Mouse (Mus musculus) naive thymus-derived CD4-positive, alpha-beta T cell, adult 2 months (primary cell): ENCODE results near the gene 1700034J05Rik.

Experiments used
- DNase-seq: peaks from one replicate; pipeline ENCODE4 v3.0.0-alpha.2; 2011; ENCODE audit warnings: low read depth

Gene 1700034J05Rik

GRCm38 (mm10) chr6:146954258-146954657 lies at the start of gene 1700034J05Rik:
1700034J05Rik (minus strand) TSS chr6:146954422.
- no peak for DNase-seq

- DNase-seq: no peak
Measured at GRCm38 (mm10) chr6:146999755-147000154, 45.5 kb upstream of the 1700034J05Rik start.

DNA sequence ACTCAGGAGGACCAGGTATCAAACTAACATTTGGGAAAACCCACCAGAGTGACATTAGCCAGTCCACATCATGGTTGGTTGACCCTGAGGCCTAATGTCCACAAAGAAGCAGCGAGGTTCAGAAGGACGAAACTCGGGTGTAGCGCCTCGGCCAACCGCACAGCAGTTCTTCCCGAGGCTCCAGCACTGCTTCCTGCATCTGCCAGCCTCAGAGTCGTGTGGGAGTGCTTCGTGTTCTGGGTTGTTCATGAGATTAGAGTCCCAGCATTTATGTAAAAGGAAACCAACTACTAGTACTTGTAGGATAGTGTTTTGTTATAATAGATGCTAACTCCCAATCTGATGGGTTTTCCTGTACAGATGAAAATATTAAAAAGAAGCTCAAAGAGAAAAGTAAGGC lies 45.1 kb upstream of the 1700034J05Rik start:
- DNase-seq: no peak

GRCm38 (mm10) chr6:146998710-146999109 lies 44.5 kb upstream of the 1700034J05Rik start:
- DNase-seq: no peak

DNA sequence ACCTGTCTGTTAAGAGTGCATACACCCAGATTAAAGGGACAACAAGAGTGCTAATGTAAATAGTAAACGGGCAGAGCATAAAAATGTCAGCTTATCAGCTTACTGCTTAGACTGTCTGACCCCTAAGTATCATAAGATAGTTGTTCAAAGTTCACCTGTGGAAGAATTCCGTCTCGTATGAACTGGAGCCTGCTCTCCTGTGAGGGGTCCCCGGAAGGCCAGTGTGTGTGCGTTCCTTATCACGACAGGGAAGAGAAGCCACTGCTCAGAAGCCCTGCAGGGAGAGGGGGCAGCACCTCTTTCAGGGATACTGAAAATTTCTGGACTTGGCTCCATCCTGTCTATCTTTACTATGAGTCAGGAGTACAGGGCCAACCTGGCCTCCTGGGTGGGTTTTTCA lies 42.8 kb upstream of the 1700034J05Rik start:
- DNase-seq: no peak

DNA sequence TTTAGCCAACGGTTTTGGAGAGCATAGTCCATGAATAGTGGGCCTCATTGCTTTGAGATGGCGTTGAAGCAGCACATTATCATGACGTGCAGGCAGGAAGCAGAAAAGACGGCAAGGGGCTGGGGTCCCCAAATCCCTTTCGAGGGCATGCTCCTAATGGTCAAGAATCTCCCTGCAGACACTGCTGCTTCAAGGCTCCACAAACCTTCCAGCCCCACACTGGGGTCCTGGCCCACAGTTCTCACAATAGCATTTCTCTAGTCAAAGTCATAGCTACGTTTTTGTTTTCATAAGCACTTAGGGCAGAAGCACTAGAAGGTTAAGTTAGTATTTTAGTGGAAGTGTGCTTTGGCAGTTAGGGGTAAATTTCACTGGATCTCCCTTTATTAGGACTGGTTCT lies 41.7 kb upstream of the 1700034J05Rik start:
- no peak for DNase-seq

DNA sequence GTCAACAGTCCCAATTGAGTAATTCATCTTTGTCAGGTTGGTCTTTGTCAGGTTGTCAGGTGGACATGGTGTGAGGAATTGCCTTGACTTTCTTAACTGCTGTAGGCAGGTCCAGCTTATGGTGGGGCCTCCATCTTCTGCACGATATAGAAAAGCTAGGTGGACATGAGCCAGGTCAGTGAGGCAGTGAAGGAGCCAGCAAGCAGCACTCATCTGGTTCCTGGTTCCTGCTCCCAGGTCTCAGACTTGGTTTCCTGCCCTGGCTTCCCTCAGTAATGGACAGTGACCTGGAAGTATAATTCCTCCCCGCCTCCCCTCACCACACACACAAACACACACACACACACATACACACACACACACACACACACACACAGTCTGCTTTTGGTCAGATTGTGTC lies 41.2 kb upstream of the 1700034J05Rik start:
- DNase-seq: no peak

- peak; percentile 54 for DNase-seq
Measured at GRCm38 (mm10) chr6:146994236-146994635, 40.0 kb upstream of the 1700034J05Rik start.

- DNase-seq: no peak
Measured at GRCm38 (mm10) chr6:146984569-146984968, 30.3 kb upstream of the 1700034J05Rik start.

GRCm38 (mm10) chr6:146981249-146981835 lies 27.1 kb upstream of the 1700034J05Rik start:
- DNase-seq: no peak

- no peak for DNase-seq
Measured at GRCm38 (mm10) chr6:146979953-146980352, 25.7 kb upstream of the 1700034J05Rik start.

- no peak for DNase-seq
Measured at GRCm38 (mm10) chr6:146979115-146979744, 25.0 kb upstream of the 1700034J05Rik start.

- DNase-seq: no peak
Measured at GRCm38 (mm10) chr6:146978691-146979114, 24.5 kb upstream of the 1700034J05Rik start.

GRCm38 (mm10) chr6:146976446-146976845 lies 22.2 kb upstream of the 1700034J05Rik start:
- no peak for DNase-seq

- no peak for DNase-seq
Measured at GRCm38 (mm10) chr6:146973830-146974229, 19.6 kb upstream of the 1700034J05Rik start.

DNA sequence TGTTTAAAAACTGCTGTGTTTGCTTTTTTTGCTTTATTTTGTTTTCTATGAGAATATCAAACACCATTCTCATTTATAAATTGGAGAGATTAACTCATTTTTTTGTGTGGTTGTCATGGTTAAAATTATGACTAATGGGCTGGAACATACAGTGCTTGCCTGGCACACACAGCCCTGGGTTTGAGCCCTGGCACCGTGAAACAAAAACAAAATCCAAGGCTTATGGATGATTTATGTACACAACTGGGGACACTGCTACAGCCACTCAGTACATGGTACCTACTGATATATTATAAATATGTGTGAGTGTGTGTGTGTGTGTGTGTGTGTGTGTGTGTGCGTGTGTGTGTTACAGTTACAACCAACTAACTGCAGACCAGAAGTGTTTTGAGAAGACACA lies 19.2 kb upstream of the 1700034J05Rik start:
- no peak for DNase-seq

DNA sequence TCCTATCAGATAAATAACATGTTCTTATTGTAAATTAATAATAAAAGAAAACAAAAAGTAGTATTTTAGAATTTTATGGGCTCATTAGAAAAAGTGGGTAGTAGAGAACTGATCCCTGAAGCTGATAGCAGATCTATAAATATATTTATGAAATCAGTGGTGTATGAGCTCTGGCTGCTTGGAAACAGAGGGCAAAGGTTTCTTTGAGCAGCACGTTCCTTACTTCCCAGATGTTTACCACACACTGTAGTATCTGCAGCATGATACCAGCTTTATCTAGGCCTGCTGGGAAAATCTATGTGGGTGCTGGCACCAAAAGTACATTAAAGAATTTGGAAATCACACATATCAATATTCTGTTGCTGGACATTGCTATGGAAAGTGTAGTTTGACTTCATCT lies 18.5 kb upstream of the 1700034J05Rik start:
- no peak for DNase-seq

DNA sequence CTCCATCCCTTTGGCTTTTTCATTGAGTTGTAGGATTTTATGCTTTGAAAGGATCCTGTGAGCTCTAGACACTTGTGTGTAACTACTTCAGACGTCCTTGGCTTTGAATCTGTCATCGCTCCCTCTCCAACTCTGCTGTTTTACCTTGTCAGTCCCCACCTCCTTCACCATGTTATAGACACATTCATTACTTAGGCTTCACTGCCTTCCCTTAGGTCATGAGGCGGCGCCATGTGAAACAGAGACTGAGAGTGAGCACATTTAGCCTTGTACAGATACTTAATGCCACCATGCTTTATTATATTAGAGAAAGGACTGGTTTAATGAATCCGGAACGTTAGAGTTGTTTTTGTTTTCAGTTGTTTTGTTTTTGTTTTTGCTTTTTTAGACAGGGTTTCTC lies 17.8 kb upstream of the 1700034J05Rik start:
- no peak for DNase-seq

DNA sequence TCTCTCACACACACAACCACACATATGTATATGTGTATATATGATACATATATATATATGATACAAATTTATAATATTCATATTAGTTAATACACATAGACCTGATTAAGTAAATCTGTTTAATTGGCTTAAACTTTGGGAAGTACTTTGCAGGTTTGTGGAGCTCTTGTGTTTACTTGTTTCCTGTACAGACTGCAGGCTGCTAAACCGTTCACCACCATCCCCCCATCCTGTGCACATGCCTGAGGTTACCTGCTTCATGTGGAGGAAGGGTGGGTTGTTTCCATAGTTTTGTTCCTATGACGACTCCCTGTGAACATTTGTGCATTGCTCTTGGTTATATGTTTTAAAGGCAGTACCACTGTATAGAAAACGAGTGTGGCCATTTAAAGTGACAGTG lies 17.1 kb upstream of the 1700034J05Rik start:
- DNase-seq: no peak

GRCm38 (mm10) chr6:146970811-146971210 lies 16.6 kb upstream of the 1700034J05Rik start:
- DNase-seq: no peak

DNA sequence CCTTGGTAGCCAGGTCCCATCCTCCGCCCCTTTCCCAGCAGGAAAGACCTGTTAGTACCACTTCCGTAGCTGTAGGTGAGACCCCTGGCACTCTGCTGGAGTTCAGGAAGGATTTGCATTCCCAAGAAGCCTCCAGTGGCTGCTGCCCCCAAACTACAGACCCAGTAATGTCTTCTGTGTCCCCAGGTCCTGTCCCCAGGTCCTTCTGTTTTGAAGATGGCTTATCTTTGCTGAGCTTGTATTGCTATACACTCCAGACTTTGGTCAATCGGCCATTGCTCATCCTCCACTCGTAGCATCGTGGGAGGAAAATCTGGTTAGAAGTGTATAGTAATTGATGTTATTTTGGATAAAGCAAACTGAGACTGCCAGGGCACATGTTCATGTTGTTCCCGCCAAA lies 13.6 kb upstream of the 1700034J05Rik start:
- DNase-seq: no peak

DNA sequence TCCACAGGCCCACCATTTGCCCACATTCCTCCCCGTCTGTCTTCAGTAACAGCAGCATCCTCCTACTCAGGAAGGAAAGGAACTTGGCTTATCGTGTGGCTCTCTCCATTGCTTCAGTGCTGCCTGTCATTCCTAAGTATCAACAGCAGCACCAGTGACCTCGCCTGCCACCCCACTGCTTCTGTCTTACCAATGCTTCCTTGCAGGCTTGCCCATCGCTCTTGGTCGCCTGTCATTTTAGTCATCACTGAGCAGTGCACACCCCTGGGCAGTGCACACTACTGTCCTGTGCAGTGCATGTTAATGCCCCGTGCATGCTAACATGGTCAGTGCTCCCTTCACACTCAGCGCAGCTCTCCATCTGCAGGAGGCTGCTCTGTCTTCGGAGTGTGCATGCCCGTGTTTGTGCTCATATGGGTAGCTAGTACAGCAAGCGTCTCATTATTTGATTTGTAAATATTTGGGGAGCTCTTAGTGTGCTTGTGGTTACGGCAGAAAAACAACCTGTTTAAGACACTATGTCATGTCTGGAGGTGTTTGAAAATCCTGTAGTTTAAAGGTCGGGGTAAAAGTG lies 12.3 kb upstream of the 1700034J05Rik start:
- DNase-seq: no peak

- DNase-seq: no peak
Measured at GRCm38 (mm10) chr6:146965139-146965772, 11.0 kb upstream of the 1700034J05Rik start.
